Mouse (Mus musculus) forebrain, embryonic 16.5 days (tissue): ENCODE measurements around the gene Eftud2. TPM values are rescaled to one million over a fixed set of nuclear protein-coding genes. Genes with fewer than 3 reads are reported as not detected.

Experiments used
- ATAC-seq: fragments of 200-750 bp; cut with Nextera tagmentation; 2 replicates; pipeline ENCODE4 v1.8.0; 2017; ENCODE audit warnings: mild to moderate bottlenecking, moderate library complexity
- H3K27ac ChIP-seq: fragments of 300-500 bp; sonication (generic); 2 replicates; pipeline ENCODE4 v1.5.1; 2014; ENCODE audit warnings: low read length, control low read depth
- H3K27me3 ChIP-seq: fragments of 300-500 bp; sonication (generic); replicated peaks from 2 replicates; pipeline ENCODE4 v1.6.1; 2014; ENCODE audit warnings: low read length; ENCODE audit not compliant: control insufficient read depth, insufficient read depth
- H3K36me3 ChIP-seq: fragments of 300-500 bp; sonication (generic); 2 replicates; pipeline ENCODE4 v1.6.1; 2014; ENCODE audit not compliant: control insufficient read depth, insufficient read depth
- H3K4me1 ChIP-seq: fragments of 300-500 bp; sonication (generic); replicated peaks from 2 replicates; pipeline ENCODE4 v1.6.1; 2014; ENCODE audit warnings: low read length; ENCODE audit not compliant: control insufficient read depth, insufficient read depth
- H3K4me2 ChIP-seq: fragments of 300-500 bp; sonication (generic); 2 replicates; pipeline ENCODE4 v1.6.1; 2014; ENCODE audit warnings: mild to moderate bottlenecking, low read length, control low read depth
- H3K4me3 ChIP-seq: fragments of 300-500 bp; sonication (generic); replicated peaks from 2 replicates; pipeline ENCODE4 v1.5.1; 2014; ENCODE audit warnings: mild to moderate bottlenecking, low read length, control low read depth
- H3K9ac ChIP-seq: fragments of 300-500 bp; sonication (generic); replicated peaks from 2 replicates; pipeline ENCODE4 v1.6.1; 2014; ENCODE audit warnings: low read depth, low read length, control low read depth
- H3K9me3 ChIP-seq: fragments of 300-500 bp; sonication (generic); 2 replicates; pipeline ENCODE4 v1.6.1; 2016; ENCODE audit warnings: low read length; ENCODE audit not compliant: control insufficient read depth
- WGBS: fragments of 180-500 bp; shearing (Covaris S2); extraction: QIAGEN DNeasy Blood & Tissue Kit; methylation state at CpG from one replicate; pipeline ENCODE4 v1.1.7; 2014; 5-methylcytosine and 5-hydroxymethylcytosine counted together
- polyA plus RNA-seq: library from polyadenylated mRNA; unstranded; fragments of >200 nt; fragmentation: Nextera tagmentation; extraction: Ambion mirVana; gene quantifications from 2 replicates; pipeline ENCODE4 v1.2.1, GENCODE M21; 2015

The Eftud2 gene
- polyA plus RNA-seq: 188 and 190 TPM in 2 replicates

GRCm38 (mm10) chr11:102880585-102881313 lies at the start of gene Eftud2, which contains the start of gene Ccdc103:
Gene Eftud2, minus strand, starts transcription at chr11:102880985.
Gene Ccdc103, plus strand, starts transcription at chr11:102881204.
- Histone ChIP-seq H3K4me2 (peak within 1 kb of the TSS; percentile 65), H3K4me1 (peaks cover 19% of the 10 kb centered on the region), H3K36me3 (peaks cover 12% of the 10 kb centered on the region), H3K27me3 (no peaks in the 10 kb centered on the region), H3K9me3 (no peaks in the 10 kb centered on the region), H3K9ac (peak within 1 kb of the TSS; percentile 69), H3K4me3 (peak within 1 kb of the TSS; percentile 59), H3K27ac (peak within 1 kb of the TSS; percentile 89)
- under 1% methylated on average over 62 of the region's 62 CpGs for WGBS
- ATAC-seq: peak; percentile 95

- H3K9ac ChIP-seq: peak overlapping the region; percentile 55
- H3K27me3 ChIP-seq: no peaks in the 10 kb centered on the region
- H3K27ac ChIP-seq: peak overlapping the region; percentile 76
- H3K4me3 ChIP-seq: peak overlapping the region; percentile 50
- no peaks in the 10 kb centered on the region for H3K9me3 ChIP-seq
- H3K4me2 ChIP-seq: peak overlapping the region; percentile 58
- H3K4me1 ChIP-seq: peaks cover 11% of the 10 kb centered on the region
- 2% methylated on average over 10 of the region's 10 CpGs for WGBS
- no peaks in the 10 kb centered on the region for H3K36me3 ChIP-seq
- peak; percentile 48; the same call in 1 of the 2 replicates for ATAC-seq
Observed at GRCm38 (mm10) chr11:102925351-102925717, 44.5 kb upstream of the Eftud2 start.

GRCm38 (mm10) chr11:102924557-102925350 lies 44.0 kb upstream of the Eftud2 start, which contains the start of gene Kif18b:
Gene Kif18b, minus strand, starts transcription at chr11:102925124.
- Histone ChIP-seq H3K27me3 (no peaks in the 10 kb centered on the region), H3K36me3 (no peaks in the 10 kb centered on the region), H3K9ac (peak within 1 kb of the TSS; percentile 55), H3K9me3 (no peaks in the 10 kb centered on the region), H3K27ac (peak within 1 kb of the TSS; percentile 76), H3K4me1 (peaks cover 11% of the 10 kb centered on the region), H3K4me3 (peak within 1 kb of the TSS; percentile 50), H3K4me2 (peak within 1 kb of the TSS; percentile 58)
- ATAC-seq: peak; percentile 95
- WGBS: under 1% methylated on average over 62 of the region's 62 CpGs

GRCm38 (mm10) chr11:102921491-102921890 lies 40.7 kb upstream of the Eftud2 start:
- Histone ChIP-seq H3K4me2 (no peak overlapping the region), H3K36me3 (no peaks in the 10 kb centered on the region), H3K27me3 (no peaks in the 10 kb centered on the region), H3K4me1 (peaks cover 11% of the 10 kb centered on the region), H3K4me3 (no peak overlapping the region), H3K9me3 (no peaks in the 10 kb centered on the region), H3K9ac (0 out of 2 replicates have a peak overlapping the region, but pooled peaks have one; percentile 25), H3K27ac (no peak overlapping the region)
- WGBS: 71% methylated on average over 6 of the region's 6 CpGs
- no peak for ATAC-seq

- Histone ChIP-seq H3K9ac (no peak overlapping the region), H3K27ac (no peak overlapping the region), H3K4me1 (peaks cover 5% of the 10 kb centered on the region; the same call in 1 of the 2 replicates), H3K4me2 (no peak overlapping the region), H3K36me3 (no peaks in the 10 kb centered on the region), H3K4me3 (no peak overlapping the region), H3K9me3 (no peaks in the 10 kb centered on the region), H3K27me3 (no peaks in the 10 kb centered on the region)
- no peak for ATAC-seq
- WGBS: 92% methylated on average over 4 of the region's 4 CpGs
Observed at GRCm38 (mm10) chr11:102918077-102918476, 37.3 kb upstream of the Eftud2 start.

- H3K4me3 ChIP-seq: no peak overlapping the region
- no peaks in the 10 kb centered on the region for H3K4me1 ChIP-seq
- no peak overlapping the region for H3K4me2 ChIP-seq
- no peaks in the 10 kb centered on the region for H3K27me3 ChIP-seq
- ATAC-seq: no peak
- H3K9ac ChIP-seq: no peak overlapping the region
- 89% methylated on average over 9 of the region's 9 CpGs for WGBS
- H3K36me3 ChIP-seq: no peaks in the 10 kb centered on the region
- H3K27ac ChIP-seq: no peak overlapping the region
- no peaks in the 10 kb centered on the region for H3K9me3 ChIP-seq
Observed at GRCm38 (mm10) chr11:102915380-102915779, 34.6 kb upstream of the Eftud2 start.

GRCm38 (mm10) chr11:102911376-102911775 lies 30.6 kb upstream of the Eftud2 start:
- no peak overlapping the region for H3K4me2 ChIP-seq
- no peak overlapping the region for H3K4me3 ChIP-seq
- WGBS: 65% methylated on average over 7 of the region's 7 CpGs
- 0 out of 2 replicates have a peak, but pooled peaks cover 3% of the 10 kb centered on the region for H3K36me3 ChIP-seq
- no peak for ATAC-seq
- H3K9ac ChIP-seq: no peak overlapping the region
- no peaks in the 10 kb centered on the region for H3K4me1 ChIP-seq
- no peaks in the 10 kb centered on the region for H3K27me3 ChIP-seq
- H3K9me3 ChIP-seq: no peaks in the 10 kb centered on the region
- no peak overlapping the region for H3K27ac ChIP-seq

GRCm38 (mm10) chr11:102903654-102904053 lies 22.9 kb upstream of the Eftud2 start:
- H3K4me1 ChIP-seq: peaks cover 3% of the 10 kb centered on the region; the same call in 1 of the 2 replicates
- no peaks in the 10 kb centered on the region for H3K27me3 ChIP-seq
- H3K4me3 ChIP-seq: no peak overlapping the region
- no peak for ATAC-seq
- 0 out of 2 replicates have a peak, but pooled peaks cover 3% of the 10 kb centered on the region for H3K36me3 ChIP-seq
- 84% methylated on average over 7 of the region's 7 CpGs for WGBS
- H3K27ac ChIP-seq: no peak overlapping the region
- no peak overlapping the region for H3K4me2 ChIP-seq
- H3K9ac ChIP-seq: no peak overlapping the region
- H3K9me3 ChIP-seq: no peaks in the 10 kb centered on the region

- H3K4me1 ChIP-seq: peaks cover 8% of the 10 kb centered on the region; the same call in 1 of the 2 replicates
- 0 out of 2 replicates have a peak, but pooled peaks cover 2% of the 10 kb centered on the region for H3K36me3 ChIP-seq
- no peaks in the 10 kb centered on the region for H3K9me3 ChIP-seq
- ATAC-seq: no peak
- 75% methylated on average over 5 of the region's 5 CpGs for WGBS
- no peak overlapping the region for H3K4me2 ChIP-seq
- no peak overlapping the region for H3K27ac ChIP-seq
- no peaks in the 10 kb centered on the region for H3K27me3 ChIP-seq
- no peak overlapping the region for H3K9ac ChIP-seq
- H3K4me3 ChIP-seq: no peak overlapping the region
Observed at GRCm38 (mm10) chr11:102902107-102902506, 21.3 kb upstream of the Eftud2 start.
